Mouse (Mus musculus) liver, embryonic 14.5 days (tissue): ENCODE measurements around the gene Nelfb. TPM values are rescaled to one million over a fixed set of nuclear protein-coding genes. Genes with fewer than 3 reads are reported as not detected.
A peak's percentile ranks its signal among the peaks of the same experiment; 100 is the strongest.

Experiments used
- ATAC-seq: fragments of 200-750 bp; cut with Nextera tagmentation; 2 replicates; pipeline ENCODE4 v1.8.0; 2017; ENCODE audit warnings: moderate number of reproducible peaks, mild to moderate bottlenecking, moderate library complexity; ENCODE audit not compliant: insufficient read depth
- DNase-seq, 3 experiments: peaks; one replicate each; pipeline ENCODE4 v3.0.0-alpha.2; 2012 to 2013; ENCODE audit warnings: low read depth in 3 of 3, low spot score in 3 of 3
- H3K27ac ChIP-seq: fragments of 300-500 bp; sonication (generic); 2 replicates; pipeline ENCODE4 v1.5.1; 2014; ENCODE audit warnings: moderate library complexity, mild to moderate bottlenecking, control low read depth, inconsistent platforms
- H3K27me3 ChIP-seq: fragments of 300-500 bp; sonication (generic); 2 replicates; pipeline ENCODE4 v1.6.1; 2014; ENCODE audit warnings: mild to moderate bottlenecking, low read length, moderate library complexity; ENCODE audit not compliant: control insufficient read depth, insufficient read depth
- H3K36me3 ChIP-seq: fragments of 300-500 bp; sonication (generic); replicated peaks from 2 replicates; pipeline ENCODE4 v1.6.1; 2014; ENCODE audit warnings: low read depth; ENCODE audit not compliant: control insufficient read depth, insufficient read depth
- H3K4me1 ChIP-seq, 2 experiments: fragments of 200-500 bp in 1 of 2; fragments of 300-500 bp in 1 of 2; sonication (generic) in 1 of 2; replicated peaks; 2 replicates each; pipeline ENCODE4 v1.6.1; 2012 to 2014; ENCODE audit warnings: antibody characterized with exemption in 1 of 2, inconsistent platforms in 1 of 2, low read length in 1 of 2; ENCODE audit not compliant: control insufficient read depth in 2 of 2, insufficient read depth in 2 of 2
- H3K4me2 ChIP-seq: fragments of 300-500 bp; sonication (generic); 2 replicates; pipeline ENCODE4 v1.6.1; 2014; ENCODE audit warnings: low read depth, mild to moderate bottlenecking, control low read depth, moderate library complexity
- H3K4me3 ChIP-seq, 2 experiments: fragments of 200-500 bp in 1 of 2; fragments of 300-500 bp in 1 of 2; sonication (generic) in 1 of 2; 2 replicates each; pipeline ENCODE4 v1.5.1; 2012 to 2014; ENCODE audit warnings: low read depth in 2 of 2, low read length in 2 of 2, mild to moderate bottlenecking in 2 of 2, control low read depth in 1 of 2, inconsistent platforms in 1 of 2, moderate library complexity in 1 of 2; ENCODE audit not compliant: insufficient read depth in 1 of 2
- H3K9ac ChIP-seq: fragments of 300-500 bp; sonication (generic); replicated peaks from 2 replicates; pipeline ENCODE4 v1.6.1; 2014; ENCODE audit warnings: mild to moderate bottlenecking, control low read depth, moderate library complexity
- H3K9me3 ChIP-seq: fragments of 300-500 bp; sonication (generic); 2 replicates; pipeline ENCODE4 v1.6.1; 2016; ENCODE audit warnings: low read length, mixed read lengths; ENCODE audit not compliant: control insufficient read depth
- CTCF ChIP-seq: IDR thresholded peaks from 2 replicates; pipeline ENCODE4 v1.5.1; 2016; ENCODE audit warnings: antibody characterized with exemption, low read depth, control low read depth
- EP300 ChIP-seq: IDR thresholded peaks from 2 replicates; pipeline ENCODE4 v1.6.1; 2016; ENCODE audit warnings: antibody characterized with exemption, low read depth
- WGBS: fragments of 180-500 bp; shearing (Covaris S2); extraction: QIAGEN DNeasy Blood & Tissue Kit; methylation state at CpG from one replicate; pipeline ENCODE4 v1.1.7; 2014; ENCODE audit not compliant: insufficient replicate concordance; 5-methylcytosine and 5-hydroxymethylcytosine counted together
- polyA plus RNA-seq, 2 experiments: library from polyadenylated mRNA; depleted of rRNA in 1 of 2; stranded (reverse) in 1 of 2; unstranded in 1 of 2; fragments of >200 nt; fragmentation: Nextera tagmentation in 1 of 2; extraction: Ambion mirVana in 1 of 2; gene quantifications; 2 replicates each; pipeline versions ENCODE4 v1.2.1 to v1.2.3; 2012 to 2014

The Nelfb gene
- polyA plus RNA-seq, 2 experiments = 18.7 to 23.7 TPM

DNA sequence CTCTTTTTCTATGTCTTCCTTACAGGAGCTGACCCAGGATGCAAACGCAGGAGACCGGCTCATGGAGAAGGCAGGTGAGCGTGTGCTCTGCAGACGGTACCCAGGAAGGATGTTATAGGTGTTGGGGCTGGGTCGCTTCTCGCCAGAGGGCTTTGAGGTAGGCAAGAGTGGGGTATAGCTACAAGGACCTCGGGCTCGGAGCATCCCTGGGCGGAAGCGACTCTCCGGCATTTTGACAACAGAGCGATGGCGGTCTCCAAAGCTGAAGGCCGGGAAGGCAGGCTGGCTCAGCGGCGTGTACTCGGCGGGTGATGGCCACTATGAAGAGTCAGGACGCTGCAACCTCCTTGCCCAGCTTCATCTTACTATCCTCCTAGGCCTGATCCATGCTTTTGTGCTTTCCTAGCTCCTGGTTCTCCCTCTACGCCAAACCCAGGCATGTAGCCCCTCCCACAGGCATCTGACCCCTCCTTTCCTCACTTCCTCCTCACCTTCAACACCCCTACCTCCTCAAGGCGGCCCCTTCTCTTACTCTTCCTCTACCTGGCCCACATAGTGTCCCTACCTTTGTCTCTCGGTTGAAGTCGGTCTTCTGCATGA is 2.1 kb upstream of the Nelfb start:
- Histone ChIP-seq H3K4me2 (no peak overlapping the region), H3K27me3 (no peaks in the 10 kb centered on the region; the same call in 1 of the 2 replicates), H3K4me1 (peaks cover 10 to 15% of the 10 kb centered on the region in 2 experiments), H3K9ac (no peak overlapping the region), H3K4me3 (no peak overlapping the region), H3K9me3 (no peaks in the 10 kb centered on the region), H3K36me3 (peaks cover 6% of the 10 kb centered on the region), H3K27ac (no peak overlapping the region)
- ATAC-seq (no peak), DNase-seq (no peak)
- TF ChIP-seq EP300 = no peak
- no peak for TF ChIP-seq CTCF
- 64% methylated on average over 23 of the region's 23 CpGs for WGBS

DNA sequence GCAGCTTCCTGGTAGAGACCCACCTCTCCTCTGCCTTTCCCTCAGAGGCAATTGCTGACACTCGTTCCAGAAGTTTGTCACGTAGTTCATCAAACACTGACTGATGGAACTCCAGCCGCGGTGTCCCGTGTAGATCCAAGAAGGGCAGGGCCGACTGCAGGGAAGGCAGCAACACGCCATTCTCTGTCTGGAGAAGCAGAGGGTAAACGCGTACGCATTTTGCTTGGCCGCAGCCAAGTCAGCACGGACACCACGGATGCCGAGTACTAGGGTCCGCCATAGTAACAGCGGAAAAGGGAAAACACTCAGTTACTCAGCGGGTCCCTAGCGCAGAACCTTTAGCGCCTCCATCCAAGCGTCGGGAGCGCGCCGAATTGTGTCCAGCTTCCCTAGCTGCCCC is 603 bp downstream of the Nelfb start:
- ATAC-seq (peak; percentile 27; the same call in 1 of the 2 replicates), DNase-seq (no peak)
- peaks cover 18% of the 10 kb centered on the region for H3K36me3 ChIP-seq
- H3K27me3 ChIP-seq = no peaks in the 10 kb centered on the region; the same call in 1 of the 2 replicates
- H3K9ac ChIP-seq = peak overlapping the region; percentile 98
- H3K9me3 ChIP-seq = no peaks in the 10 kb centered on the region
- H3K27ac ChIP-seq = peak overlapping the region; percentile 76
- WGBS = under 1% methylated on average over 24 of the region's 24 CpGs
- peaks cover 10 to 15% of the 10 kb centered on the region in 2 experiments for H3K4me1 ChIP-seq
- H3K4me2 ChIP-seq = peak overlapping the region; percentile 92
- TF ChIP-seq EP300 (no peak), CTCF (no peak)
- H3K4me3 ChIP-seq = peak overlapping the region; percentile 87 to 98

DNA sequence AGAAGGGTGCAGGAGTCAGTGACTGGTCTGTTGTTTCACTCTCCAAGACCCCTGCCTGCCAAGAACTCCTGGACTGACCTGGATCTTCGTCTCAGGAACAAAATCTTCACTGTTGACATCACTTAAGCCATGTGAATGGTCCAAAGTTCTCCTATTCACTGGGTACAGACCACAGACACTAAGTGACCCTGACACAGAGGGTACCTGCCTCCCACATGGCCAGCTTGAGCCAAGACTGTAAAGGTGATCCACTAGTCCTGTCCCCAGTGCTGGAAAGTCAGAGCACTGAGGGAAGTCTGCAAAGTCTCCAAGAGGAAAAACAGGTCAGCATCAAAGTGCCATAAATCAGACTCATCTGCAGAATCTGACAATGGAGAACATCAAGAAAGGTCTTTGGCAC is 3.7 kb downstream of the Nelfb start:
- Histone ChIP-seq H3K4me1 (peaks cover 10 to 15% of the 10 kb centered on the region in 2 experiments), H3K4me2 (no peak overlapping the region), H3K4me3 (no peak overlapping the region), H3K9me3 (no peaks in the 10 kb centered on the region), H3K36me3 (peaks cover 40% of the 10 kb centered on the region), H3K27me3 (no peaks in the 10 kb centered on the region), H3K9ac (no peak overlapping the region), H3K27ac (no peak overlapping the region)
- WGBS = 86% methylated on average over 1 of the region's 1 CpGs
- TF ChIP-seq CTCF (no peak), EP300 (no peak)
- ATAC-seq (no peak), DNase-seq (no peak)

DNA sequence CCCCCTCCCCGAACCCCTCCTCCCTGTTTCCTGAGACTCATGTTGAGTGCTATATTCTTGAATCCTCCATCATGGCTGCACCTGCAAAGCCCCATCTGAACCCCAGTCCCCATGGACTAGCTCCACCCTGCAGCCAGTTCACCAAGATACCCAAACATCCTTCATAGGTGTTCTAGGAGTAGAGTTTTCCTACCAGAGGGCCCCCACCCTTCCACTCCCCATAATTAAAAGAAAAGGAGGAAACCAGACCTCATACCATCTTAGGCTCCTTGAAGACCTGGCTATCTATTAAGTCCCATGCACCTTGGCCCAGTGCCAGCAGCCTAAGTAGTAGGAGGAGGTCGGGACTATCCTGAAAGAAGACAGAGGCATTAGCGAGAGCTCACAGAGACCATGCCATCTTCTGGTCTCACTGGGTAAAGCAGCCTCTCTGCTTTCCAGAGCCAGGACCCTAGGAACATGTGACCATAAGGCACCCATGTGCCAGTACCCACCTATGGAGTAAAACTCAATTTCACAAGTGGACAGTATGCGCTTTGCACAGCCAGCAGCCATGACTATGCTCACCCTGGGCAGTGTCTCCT is 7.6 kb downstream of the Nelfb start:
- Histone ChIP-seq H3K27ac (no peak overlapping the region), H3K4me2 (no peak overlapping the region), H3K4me1 (no peaks in the 10 kb centered on the region), H3K4me3 (no peak overlapping the region), H3K36me3 (peaks cover 66% of the 10 kb centered on the region), H3K9me3 (no peaks in the 10 kb centered on the region), H3K27me3 (no peaks in the 10 kb centered on the region), H3K9ac (no peak overlapping the region)
- whole genome bisulfite sequencing = 56% methylated on average over 4 of the region's 4 CpGs
- TF ChIP-seq EP300 = no peak
- TF ChIP-seq CTCF = peak; percentile 42
- DNase-seq (no peak), ATAC-seq (no peak)

DNA sequence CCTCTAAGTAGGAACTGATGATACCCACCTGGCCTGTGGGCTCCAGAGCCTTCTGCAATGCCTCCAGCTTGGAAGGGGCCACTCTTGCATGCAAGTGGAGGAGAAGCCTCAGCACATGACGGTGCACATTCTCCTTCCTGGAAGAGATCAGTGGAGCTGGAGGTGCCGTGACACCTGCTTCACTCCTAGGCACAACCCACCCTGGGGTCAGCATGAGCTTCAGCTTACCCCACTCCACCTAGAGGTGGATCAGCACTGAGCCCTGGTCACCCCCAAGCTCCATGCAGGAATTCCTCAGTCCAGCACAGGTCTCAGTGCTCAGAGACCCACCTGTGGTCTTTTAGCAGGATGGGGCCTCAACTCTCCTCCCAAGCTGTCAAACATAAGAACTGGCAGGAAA is 10.7 kb downstream of the Nelfb start:
- no peaks in the 10 kb centered on the region for H3K9me3 ChIP-seq
- no peak overlapping the region for H3K4me3 ChIP-seq
- no peak overlapping the region for H3K9ac ChIP-seq
- peaks cover 55% of the 10 kb centered on the region for H3K36me3 ChIP-seq
- ATAC-seq (no peak), DNase-seq (no peak)
- 74% methylated on average over 2 of the region's 2 CpGs for WGBS
- H3K4me1 ChIP-seq = peaks cover 7 to 8% of the 10 kb centered on the region in 2 experiments; a peak in 3 of 4 replicates
- no peak overlapping the region for H3K27ac ChIP-seq
- TF ChIP-seq CTCF (no peak), EP300 (no peak)
- no peak overlapping the region for H3K4me2 ChIP-seq
- H3K27me3 ChIP-seq = no peaks in the 10 kb centered on the region
